Mouse (Mus musculus) 3134 (cell line): ENCODE measurements around the gene Asb16.

ENCODE experiments used
- DNase-seq: peaks from one replicate; pipeline ENCODE4 v3.0.0-alpha.2; 2011; ENCODE audit warnings: low spot score; ENCODE audit not compliant: insufficient read length; ENCODE audit errors: extremely low read depth

Asb16 gene

GRCm38 (mm10) chr11:102268520-102269244 lies at the start of gene Asb16:
Gene Asb16 (plus strand): TSS chr11:102268743.
- DNase-seq: no peak

GRCm38 (mm10) chr11:102218783-102219182 lies 49.8 kb upstream of the Asb16 start:
- peak; percentile 96 for DNase-seq

GRCm38 (mm10) chr11:102219247-102219993 lies 49.1 kb upstream of the Asb16 start:
- no peak for DNase-seq

GRCm38 (mm10) chr11:102219994-102220346 lies 48.6 kb upstream of the Asb16 start:
- DNase-seq: no peak

- DNase-seq: no peak
These were observed 48.1 kb upstream of the Asb16 start for GRCm38 (mm10) chr11:102220451-102220850.

- no peak for DNase-seq
These were observed 47.1 kb upstream of the Asb16 start for GRCm38 (mm10) chr11:102221243-102221953.

GRCm38 (mm10) chr11:102221954-102222351 lies 46.6 kb upstream of the Asb16 start:
- no peak for DNase-seq

GRCm38 (mm10) chr11:102223166-102223565 lies 45.4 kb upstream of the Asb16 start:
- no peak for DNase-seq

- peak; percentile 81 for DNase-seq
These were observed 43.9 kb upstream of the Asb16 start for GRCm38 (mm10) chr11:102224686-102225085.

GRCm38 (mm10) chr11:102225221-102225620 lies 43.3 kb upstream of the Asb16 start:
- no peak for DNase-seq

- DNase-seq: no peak
These were observed 42.2 kb upstream of the Asb16 start for GRCm38 (mm10) chr11:102226067-102226978.

- DNase-seq: no peak
These were observed 41.0 kb upstream of the Asb16 start for GRCm38 (mm10) chr11:102227270-102228190.

GRCm38 (mm10) chr11:102228191-102228545 lies 40.4 kb upstream of the Asb16 start:
- DNase-seq: no peak

- DNase-seq: no peak
These were observed 39.8 kb upstream of the Asb16 start for GRCm38 (mm10) chr11:102228646-102229268.

- DNase-seq: no peak
These were observed 39.1 kb upstream of the Asb16 start for GRCm38 (mm10) chr11:102229331-102229953.

- peak; percentile 93 for DNase-seq
These were observed 38.4 kb upstream of the Asb16 start, which contains the start of gene Hdac5 for GRCm38 (mm10) chr11:102230006-102230741. Gene Hdac5 (minus strand): TSS chr11:102230166.

- DNase-seq: no peak
These were observed 32.5 kb upstream of the Asb16 start for GRCm38 (mm10) chr11:102236022-102236421.

GRCm38 (mm10) chr11:102240636-102241035 lies 27.9 kb upstream of the Asb16 start:
- DNase-seq: no peak
